9 mouse cellular contexts compared by ENCODE assay signal in the genomic region with DNA sequence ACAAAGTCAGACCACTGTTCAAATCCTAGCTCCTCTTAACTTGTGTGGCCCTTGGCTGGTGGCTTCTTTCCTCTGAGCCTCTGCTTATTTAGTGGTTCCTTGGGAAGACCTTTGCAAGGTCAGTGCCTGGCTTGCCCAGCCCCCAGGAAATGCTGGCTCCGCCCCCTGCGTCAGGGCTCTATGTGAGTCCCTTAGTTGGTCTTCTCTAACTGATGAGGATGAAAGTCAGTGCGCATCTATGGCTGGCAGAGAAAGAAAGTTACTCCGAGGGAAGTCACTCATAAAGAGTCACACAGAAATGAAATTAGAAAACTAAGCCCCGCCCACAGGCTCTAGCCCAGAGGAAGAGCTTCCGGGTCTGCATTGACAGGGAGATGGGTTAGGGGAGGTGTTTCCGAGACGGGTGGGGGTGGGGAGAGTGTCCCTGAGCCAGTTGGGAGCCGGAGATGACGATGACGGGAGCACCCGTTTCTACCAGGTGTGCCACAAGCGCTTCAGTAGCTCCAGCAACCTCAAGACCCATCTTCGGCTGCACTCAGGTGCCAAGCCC. TPM values are rescaled to one million over a fixed set of nuclear protein-coding genes. Genes with fewer than 3 reads are reported as not detected.
DNase-seq lines count a peak whose midpoint lies in the region; ATAC-seq lines count a peak whose summit lies in the region.
"Had no signal": no experiment of that assay in that cellular context is flagged by ENCODE, and none has a peak within 500 bp of the region (broad histone marks: within the 10 kb centered on the region; RNA-seq: fewer than 3 reads in every experiment).

No protein-coding gene starts in this region.

- H3K27me3 ChIP-seq in kidney, embryonic 15.5 days = 0 out of 2 replicates have a peak, but pooled peaks cover 6% of the 10 kb centered on the region
- H3K27me3 ChIP-seq in stomach, embryonic 14.5 days (ENCODE audit: control insufficient read depth, insufficient read depth, low read length) = no peaks in the 10 kb centered on the region

- H3K27ac ChIP-seq in kidney, embryonic 15.5 days = no peak overlapping the region
- H3K27ac ChIP-seq in stomach, embryonic 14.5 days (ENCODE audit: low read length) = no peak overlapping the region
- H3K27ac ChIP-seq: forebrain, embryonic 12.5 days had no signal

- H3K4me3 ChIP-seq in kidney, embryonic 15.5 days (replicated peaks) = peak overlapping the region; percentile 16; the same call in 1 of the 2 replicates
- no peak overlapping the region for H3K4me3 ChIP-seq in stomach, embryonic 14.5 days (ENCODE audit: low read depth, low read length)
- H3K4me3 ChIP-seq: forebrain, embryonic 12.5 days had no signal

- DNase-seq in kidney, postnatal 25 days = no peak
- DNase-seq in R1 (ENCODE audit: low read depth, low spot score) = peak; percentile 67
- no peak for DNase-seq in right cerebral cortex, postnatal 14 days
- no peak for DNase-seq in spleen, postnatal 4 days (ENCODE audit: low spot score in 2 of 2)
- no peak for DNase-seq in layer of hippocampus, postnatal 14 days (ENCODE audit: low spot score in 2 of 2)

- peak overlapping the region; percentile 36 for H3K4me2 ChIP-seq in kidney, embryonic 15.5 days
- H3K4me2 ChIP-seq in stomach, embryonic 14.5 days (replicated peaks; ENCODE audit: low read depth, low read length) = 0 out of 2 replicates have a peak overlapping the region, but pooled peaks have one; percentile 7
- H3K4me2 ChIP-seq: forebrain, embryonic 12.5 days had no signal

- 31% methylated on average over 14 of the region's 14 CpGs for WGBS in kidney, embryonic 15.5 days
- WGBS in stomach, embryonic 14.5 days = 24% methylated on average over 14 of the region's 14 CpGs

- H3K36me3 ChIP-seq in kidney, embryonic 15.5 days = no peaks in the 10 kb centered on the region
- no peaks in the 10 kb centered on the region for H3K36me3 ChIP-seq in stomach, embryonic 14.5 days (ENCODE audit: control insufficient read depth, insufficient read depth, low read length)
- H3K36me3 ChIP-seq: forebrain, embryonic 12.5 days had no signal

- no peaks in the 10 kb centered on the region for H3K9me3 ChIP-seq in kidney, embryonic 15.5 days (replicated peaks)
- no peaks in the 10 kb centered on the region for H3K9me3 ChIP-seq in stomach, embryonic 14.5 days (ENCODE audit: control insufficient read depth, low read depth, low read length)
- H3K9me3 ChIP-seq: forebrain, embryonic 12.5 days had no signal

- no peak for ATAC-seq in kidney, embryonic 15.5 days (replicated peaks; ENCODE audit: low FRiP score)
- ATAC-seq in inflammation-experienced regulatory T-cells, adult 6 months = peak; percentile 63
- ATAC-seq in stomach, embryonic 14.5 days (ENCODE audit: insufficient number of reproducible peaks, insufficient read depth, low FRiP score, low read depth) = no peak

- H3K9ac ChIP-seq in kidney, embryonic 15.5 days = no peak overlapping the region
- no peak overlapping the region for H3K9ac ChIP-seq in stomach, embryonic 14.5 days (replicated peaks; ENCODE audit: low read depth, low read length)
- H3K9ac ChIP-seq: forebrain, embryonic 12.5 days had no signal

- H3K4me1 ChIP-seq in kidney, embryonic 15.5 days = peaks cover 9% of the 10 kb centered on the region
- no peaks in the 10 kb centered on the region for H3K4me1 ChIP-seq in stomach, embryonic 14.5 days (ENCODE audit: control insufficient read depth, insufficient read depth, low read length)
- H3K4me1 ChIP-seq: forebrain, embryonic 12.5 days had no signal

RNA-seq across cellular contexts. Expression of gene Crybg2, which starts 2.4 kb away (rescaled TPM):
- 3.9 and 4.4 TPM in 2 replicates for polyA plus RNA-seq in kidney, embryonic 15.5 days (2015; fragmentation: Nextera tagmentation; extraction: Ambion mirVana)
- polyA plus RNA-seq in inflammation-experienced regulatory T-cells, adult 6 months (2017; shearing (Covaris generic)) = 10 to 100 TPM; 10.8 to 23.3 (median 14.1) TPM
- polyA plus RNA-seq in stomach, embryonic 14.5 days (2014; fragmentation: Nextera tagmentation; extraction: Ambion mirVana) = 4.8 and 7.3 TPM in 2 replicates
- 1 to 10 TPM; 1.2 to 2.2 TPM for total RNA-seq in layer of hippocampus, postnatal 14 days (2021)

RNA-seq across cellular contexts. Expression of gene Zfp683, which starts 4.6 kb away (rescaled TPM):
- not detected in 2 replicates for polyA plus RNA-seq in kidney, embryonic 15.5 days (2015; fragmentation: Nextera tagmentation; extraction: Ambion mirVana)
- polyA plus RNA-seq in inflammation-experienced regulatory T-cells, adult 6 months (2017; shearing (Covaris generic)) = 1 to 10 TPM in 1 of 3 experiments, under 1 TPM in 2; 0.80 to 1.1 (median 0.94) TPM
- not detected in 2 replicates for polyA plus RNA-seq in stomach, embryonic 14.5 days (2014; fragmentation: Nextera tagmentation; extraction: Ambion mirVana)
- not detected for total RNA-seq in layer of hippocampus, postnatal 14 days (2021)
- polyA plus RNA-seq: forebrain, embryonic 12.5 days had no signal

RNA-seq across cellular contexts. Expression of gene Cd52, which starts 36.6 kb away (rescaled TPM):
- polyA plus RNA-seq in kidney, embryonic 15.5 days (2015; fragmentation: Nextera tagmentation; extraction: Ambion mirVana) = 12.0 and 12.2 TPM in 2 replicates
- 1,000 to 10,000 TPM; 2,728 to 3,832 (median 3,666) TPM for polyA plus RNA-seq in inflammation-experienced regulatory T-cells, adult 6 months (2017; shearing (Covaris generic))
- 16.3 and 16.4 TPM in 2 replicates for polyA plus RNA-seq in stomach, embryonic 14.5 days (2014; fragmentation: Nextera tagmentation; extraction: Ambion mirVana)
- total RNA-seq in layer of hippocampus, postnatal 14 days (2021) = 1 to 10 TPM in 1 of 2 experiments, under 1 TPM in 1; 0.86 to 1.5 TPM

RNA-seq across cellular contexts. Expression of gene Lin28a, which starts 39.6 kb away (rescaled TPM):
- polyA plus RNA-seq in kidney, embryonic 15.5 days (2015; fragmentation: Nextera tagmentation; extraction: Ambion mirVana) = 0.17 and 0.18 TPM in 2 replicates
- polyA plus RNA-seq in inflammation-experienced regulatory T-cells, adult 6 months (2017; shearing (Covaris generic)) = under 1 TPM in 1 of 3 experiments, not detected in 2; 0.16 TPM
- 0.07 TPM in 2 replicates for polyA plus RNA-seq in stomach, embryonic 14.5 days (2014; fragmentation: Nextera tagmentation; extraction: Ambion mirVana)
- not detected for total RNA-seq in layer of hippocampus, postnatal 14 days (2021)

RNA-seq across cellular contexts. Expression of gene Ubxn11, which starts 44.1 kb away (rescaled TPM):
- 10.5 and 11.1 TPM in 2 replicates for polyA plus RNA-seq in kidney, embryonic 15.5 days (2015; fragmentation: Nextera tagmentation; extraction: Ambion mirVana)
- polyA plus RNA-seq in inflammation-experienced regulatory T-cells, adult 6 months (2017; shearing (Covaris generic)) = 10 to 100 TPM; 36.2 to 54.5 (median 36.5) TPM
- 7.0 and 8.3 TPM in 2 replicates for polyA plus RNA-seq in stomach, embryonic 14.5 days (2014; fragmentation: Nextera tagmentation; extraction: Ambion mirVana)
- total RNA-seq in layer of hippocampus, postnatal 14 days (2021) = 10 to 100 TPM; 22.0 to 24.2 TPM

Comparison
In these comparisons a context has a peak if more than half of its experiments do, and no peak if none do; other contexts are left out.
1. RNA of gene Cd52, which starts 36.6 kb away (polyA plus RNA-seq): 2,728 to 3,832 TPM in inflammation-experienced regulatory T-cells, adult 6 months; 16.3 to 16.4 TPM in stomach, embryonic 14.5 days and 12.0 to 12.2 TPM in kidney, embryonic 15.5 days; every median in the first group is over 100 times any median in the second.